ENCODE assay signal across 12 mouse cellular contexts in the genomic region with DNA sequence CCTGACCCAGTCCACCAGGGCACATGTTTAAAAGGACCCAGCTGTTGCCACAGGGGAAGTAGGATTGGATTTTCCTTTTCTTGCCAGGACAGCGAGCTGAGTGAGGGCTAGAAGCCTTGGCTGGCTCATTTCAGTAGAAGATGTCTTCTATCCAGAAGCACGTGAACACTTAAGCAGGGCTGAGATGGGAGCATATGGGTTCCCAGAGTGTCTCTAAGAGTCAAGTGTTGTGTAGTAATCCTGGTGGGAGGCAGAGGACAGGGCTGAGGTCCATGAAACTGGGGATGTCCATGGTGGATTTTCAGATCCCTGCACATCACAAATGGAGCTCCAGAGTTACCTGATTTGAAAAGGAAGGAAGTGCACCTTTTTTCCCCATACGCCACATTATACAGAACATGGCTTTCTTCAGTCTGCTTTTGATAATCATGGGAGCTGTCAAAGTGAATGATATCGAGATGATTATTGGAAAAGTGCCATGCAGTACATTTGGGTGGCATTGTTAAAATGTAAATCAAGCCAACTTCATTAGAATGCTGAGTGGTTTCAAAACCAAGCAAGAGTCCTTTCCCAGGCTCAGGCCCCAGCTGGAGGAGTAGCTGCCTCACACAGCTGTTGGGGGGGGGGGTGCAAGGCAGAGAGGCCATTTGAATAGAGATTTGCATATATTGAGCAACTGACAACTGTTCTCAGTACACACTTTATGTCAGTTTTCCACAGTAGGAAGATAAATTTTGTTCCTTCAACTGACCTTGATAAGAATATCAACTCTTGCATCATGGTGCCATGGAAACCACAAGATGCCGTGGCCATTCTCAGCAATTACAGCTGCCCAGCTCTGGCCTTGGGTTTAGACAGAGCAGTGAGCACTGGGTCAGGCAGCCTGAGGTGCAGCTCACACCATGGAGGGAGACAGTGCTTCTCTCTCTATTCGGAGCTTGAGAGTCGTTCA.
DNase-seq lines count a peak whose midpoint lies in the region; ATAC-seq and TF ChIP-seq lines count a peak whose summit lies in the region.
"Had no signal": no experiment of that assay in that cellular context is flagged by ENCODE, and none has a peak within 500 bp of the region (broad histone marks: within the 10 kb centered on the region; RNA-seq: fewer than 3 reads in every experiment).

No protein-coding gene starts in this region.

- no peak overlapping the region for H3K27ac ChIP-seq in kidney, adult 2 months (ENCODE audit: insufficient read depth, low read depth, low read length)
- H3K27ac ChIP-seq: liver, embryonic 15.5 days had no signal

- no peaks in the 10 kb centered on the region for H3K4me1 ChIP-seq in kidney, adult 2 months (ENCODE audit: control insufficient read depth, insufficient read depth, low read length)
- H3K4me1 ChIP-seq: liver, embryonic 15.5 days had no signal

- TF ChIP-seq POLR2A in kidney, adult 2 months (IDR thresholded peaks at IDR 0.05; ENCODE audit: low read depth, low read length), result no peak

- no peak for ATAC-seq in megakaryocyte, adult 5-6 weeks (ENCODE audit: poor library complexity, severe bottlenecking)
- ATAC-seq: intestine, postnatal 0 days had no signal

- peak; percentile 14 for DNase-seq in kidney, postnatal 10 days
- DNase-seq in kidney, adult 18-20 months, result no peak
- peak; percentile 48 for DNase-seq in 416B (ENCODE audit: low read depth)
- peak; percentile 51 for DNase-seq in adrenal gland, postnatal 10 days
- DNase-seq in layer of hippocampus, adult 8-10 months (ENCODE audit: low spot score in 2 of 2), result peak; percentile 15 to 23
- no peak for DNase-seq in kidney, postnatal 14 days
- DNase-seq in kidney, adult 2 months, result no peak
- DNase-seq: cerebellum, postnatal 14 days; thymus, postnatal 4 days had no signal

- H3K36me3 ChIP-seq in kidney, adult 2 months (ENCODE audit: control insufficient read depth, insufficient read depth, low read length), result no peaks in the 10 kb centered on the region
- H3K36me3 ChIP-seq: liver, embryonic 15.5 days had no signal

- H3K4me3 ChIP-seq in kidney, adult 2 months (ENCODE audit: insufficient read depth, low read depth, low read length), result no peak overlapping the region
- H3K4me3 ChIP-seq: liver, embryonic 15.5 days had no signal

- WGBS in kidney, adult 2 months, result 85% methylated on average over 7 of the region's 7 CpGs

- no peaks in the 10 kb centered on the region for H3K27me3 ChIP-seq in kidney, adult 2 months (replicated peaks; ENCODE audit: control insufficient read depth, insufficient read depth, low read length)
- H3K27me3 ChIP-seq: liver, embryonic 15.5 days had no signal

- no peak for TF ChIP-seq CTCF in kidney, adult 2 months (conservative IDR thresholded peaks at IDR 0.05; ENCODE audit: insufficient read depth, insufficient read length, low read depth, low read length)

Comparison
In these comparisons a context has a peak if more than half of its experiments do, and no peak if none do; other contexts are left out.
1. DNase-seq: peak in kidney, postnatal 10 days (single experiment), 416B (single experiment), adrenal gland, postnatal 10 days (single experiment) and layer of hippocampus, adult 8-10 months (2 of 2); none in kidney, adult 18-20 months (single experiment), kidney, postnatal 14 days (single experiment) and kidney, adult 2 months (single experiment).